Mouse (Mus musculus) E14TG2a.4 (cell line): Measurements from ENCODE around the gene Defb36.
A peak's percentile ranks its signal among the peaks of the same experiment; 100 is the strongest.

Experiments
- CTCF ChIP-seq: conservative IDR thresholded peaks from 2 replicates; pipeline ENCODE4 v1.5.1; 2014; ENCODE audit warnings: low read length
- NANOG ChIP-seq: IDR thresholded peaks from 2 replicates; pipeline ENCODE4 v1.6.1; 2014; ENCODE audit warnings: borderline replicate concordance, low read length, mixed read lengths
- POU5F1 ChIP-seq: IDR thresholded peaks from 2 replicates; pipeline ENCODE4 v1.6.1; 2014; ENCODE audit warnings: low read length, borderline replicate concordance

- TF ChIP-seq CTCF (peak; percentile 70), NANOG (no peak), POU5F1 (no peak)
These were observed 4.6 kb downstream of the Defb36 start for GRCm38 (mm10) chr2:152608719-152609118.
